Mouse (Mus musculus) retina, postnatal 1 day (tissue): ENCODE results near the gene Slc25a11.

ENCODE experiments used
- DNase-seq: peaks from one replicate; pipeline ENCODE4 v3.0.0-alpha.2; 2012

Gene Slc25a11

GRCm38 (mm10) chr11:70650322-70651175 lies 3.3 kb upstream of the Slc25a11 start:
- no peak for DNase-seq

- DNase-seq, result no peak
These were observed 2.0 kb upstream of the Slc25a11 start for GRCm38 (mm10) chr11:70649185-70649734.

- DNase-seq, result no peak
These were observed 1.2 kb upstream of the Slc25a11 start for GRCm38 (mm10) chr11:70648512-70648911.

- DNase-seq, result no peak
These were observed 589 bp upstream of the Slc25a11 start for GRCm38 (mm10) chr11:70647716-70648420.

GRCm38 (mm10) chr11:70646259-70646555 lies 1.1 kb downstream of the Slc25a11 start:
- DNase-seq, result no peak

- DNase-seq, result no peak
These were observed 1.6 kb downstream of the Slc25a11 start for GRCm38 (mm10) chr11:70645461-70646258.

GRCm38 (mm10) chr11:70644564-70645103 lies 2.6 kb downstream of the Slc25a11 start:
- DNase-seq, result no peak

- DNase-seq, result no peak
These were observed 4.2 kb downstream of the Slc25a11 start for GRCm38 (mm10) chr11:70643051-70643450.

- no peak for DNase-seq
These were observed 6.0 kb downstream of the Slc25a11 start for GRCm38 (mm10) chr11:70641241-70641640.

GRCm38 (mm10) chr11:70639976-70640375 lies 7.3 kb downstream of the Slc25a11 start:
- no peak for DNase-seq

GRCm38 (mm10) chr11:70638714-70639278 lies 8.5 kb downstream of the Slc25a11 start, which contains the start of gene Gp1ba:
Gene Gp1ba, plus strand, starts transcription at chr11:70639122.
- DNase-seq, result no peak

- DNase-seq, result no peak
These were observed 9.0 kb downstream of the Slc25a11 start for GRCm38 (mm10) chr11:70638293-70638692.

- no peak for DNase-seq
These were observed 9.5 kb downstream of the Slc25a11 start for GRCm38 (mm10) chr11:70637764-70638163.

GRCm38 (mm10) chr11:70635601-70636000 lies 11.7 kb downstream of the Slc25a11 start:
- DNase-seq, result no peak

- DNase-seq, result no peak
These were observed 17.1 kb downstream of the Slc25a11 start for GRCm38 (mm10) chr11:70630129-70630528.

GRCm38 (mm10) chr11:70629557-70629956 lies 17.7 kb downstream of the Slc25a11 start:
- DNase-seq, result peak; percentile 45

- no peak for DNase-seq
These were observed 18.8 kb downstream of the Slc25a11 start for GRCm38 (mm10) chr11:70628431-70628830.

GRCm38 (mm10) chr11:70626877-70627276 lies 20.4 kb downstream of the Slc25a11 start:
- no peak for DNase-seq

GRCm38 (mm10) chr11:70625473-70625872 lies 21.8 kb downstream of the Slc25a11 start:
- DNase-seq, result peak; percentile 74

- no peak for DNase-seq
These were observed 24.1 kb downstream of the Slc25a11 start for GRCm38 (mm10) chr11:70623053-70623742.

- DNase-seq, result no peak
These were observed 25.1 kb downstream of the Slc25a11 start for GRCm38 (mm10) chr11:70621972-70622814.
